Mouse (Mus musculus) c-Kit-positive CD71-negative TER-119-negative erythroid progenitor cells, embryonic 14.5 days (primary cell): Measurements from ENCODE around the gene Gpr45.
A peak's percentile ranks its signal among the peaks of the same experiment; 100 is the strongest.

ENCODE experiments used
- DNase-seq: peaks from one replicate; pipeline ENCODE4 v3.0.0-alpha.2; 2013; ENCODE audit warnings: low read depth

Gpr45 gene

DNA sequence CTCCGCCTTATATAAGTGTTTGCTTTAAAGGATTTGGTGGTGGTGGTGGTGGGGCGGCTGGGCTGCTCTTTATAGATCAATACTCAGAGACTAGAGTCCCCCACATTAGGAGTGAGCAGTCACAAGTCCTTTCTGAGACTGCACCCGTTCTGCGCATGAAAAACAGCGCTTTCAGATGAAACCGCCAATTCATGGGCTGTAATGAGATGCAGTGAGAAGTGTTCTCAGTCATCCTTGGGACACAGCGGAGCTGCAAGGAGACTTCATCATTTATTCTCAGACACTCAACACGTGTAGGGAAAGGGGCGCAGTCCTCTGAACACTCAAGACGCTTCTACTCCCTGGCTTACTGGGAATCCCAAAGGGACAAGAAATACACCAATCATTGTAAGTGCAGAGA lies 95.1 kb downstream of the Gpr45 start:
- DNase-seq: no peak

DNA sequence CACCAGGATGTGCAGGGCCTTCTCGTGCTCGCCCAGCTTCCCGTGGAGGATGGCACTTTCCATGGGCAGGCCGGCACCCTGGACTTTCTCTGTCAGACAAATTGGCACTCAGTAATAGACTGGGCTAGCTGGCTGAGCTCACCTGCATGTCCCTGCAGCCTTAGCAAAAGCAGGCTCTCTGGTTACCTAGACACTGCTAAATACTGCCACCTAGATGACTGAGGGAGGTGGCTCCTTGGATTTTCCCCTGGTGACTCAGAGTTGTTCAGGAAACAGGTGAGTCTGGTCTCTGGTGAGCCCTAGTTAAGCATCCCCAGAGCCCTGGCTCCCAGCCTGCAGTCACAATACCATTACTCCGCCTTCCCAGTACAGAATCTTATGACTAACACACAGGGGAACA lies 99.2 kb downstream of the Gpr45 start:
- no peak for DNase-seq

DNA sequence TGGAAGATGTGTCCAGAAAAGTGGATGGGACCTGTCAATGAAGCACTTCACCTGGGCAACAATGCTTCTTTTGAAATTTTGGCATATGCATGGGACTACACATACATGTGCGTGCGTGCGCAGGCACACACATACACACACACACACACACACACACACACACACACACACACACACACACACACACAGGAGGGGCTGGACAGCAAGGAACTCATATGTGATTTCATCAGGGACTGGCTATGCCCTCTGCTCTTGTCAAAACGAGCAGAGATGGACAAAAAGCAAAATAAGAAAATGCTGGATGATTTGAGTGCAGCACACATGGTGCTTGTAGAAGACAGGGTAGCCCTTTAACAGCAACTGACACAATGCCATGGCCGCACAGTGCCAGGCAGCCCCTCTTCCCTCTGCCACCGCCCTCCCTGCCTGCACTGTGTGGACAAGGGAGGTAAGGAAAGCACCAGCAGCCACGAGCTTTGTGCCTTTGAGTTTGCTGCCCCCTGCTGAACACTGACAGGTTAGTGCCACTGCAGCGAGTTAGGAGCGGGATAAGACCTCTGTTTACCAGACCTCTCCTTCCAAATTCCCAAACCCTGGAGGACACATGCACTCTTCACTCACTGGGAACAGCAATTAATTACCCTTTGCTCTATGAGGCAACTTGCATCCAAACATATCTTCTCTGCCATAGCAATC lies 113.1 kb downstream of the Gpr45 start:
- peak; percentile 32 for DNase-seq

DNA sequence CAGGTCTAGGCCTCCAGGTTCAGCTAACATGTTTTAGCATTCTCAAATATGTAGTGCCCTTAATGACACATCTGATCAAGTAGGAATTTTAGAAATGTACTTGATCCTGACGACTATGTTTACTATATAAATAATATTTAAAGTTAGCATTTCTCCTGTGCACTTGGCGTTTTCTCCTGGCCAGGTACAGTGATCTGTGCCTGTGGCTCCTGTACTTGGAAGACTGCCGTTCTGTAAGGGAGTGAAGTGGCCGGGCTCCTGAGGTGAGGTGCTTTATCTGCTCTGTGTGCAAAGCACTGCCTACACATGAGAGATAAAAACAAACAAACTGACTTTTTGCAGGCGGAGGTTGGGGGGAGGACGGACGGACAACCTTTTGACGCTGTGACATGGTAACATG lies 113.9 kb downstream of the Gpr45 start:
- no peak for DNase-seq

DNA sequence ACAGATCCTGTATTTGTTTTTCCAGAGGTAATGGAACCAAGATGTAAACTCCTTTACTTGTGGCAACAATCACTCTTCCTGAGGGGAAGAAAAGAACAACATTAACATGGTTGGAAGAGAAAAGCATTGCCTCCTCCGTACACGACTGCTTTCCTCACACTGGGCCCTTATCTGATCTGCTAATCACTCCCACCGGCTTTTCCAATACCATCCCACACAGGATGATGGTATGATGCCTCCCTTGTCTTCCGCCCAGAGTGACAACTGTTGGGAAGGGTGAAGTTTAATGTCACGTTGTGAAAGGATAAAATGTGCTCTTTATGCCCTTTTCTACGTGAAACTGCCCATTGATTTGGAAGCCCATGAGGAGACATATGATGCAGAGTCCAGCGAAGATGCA lies 114.9 kb downstream of the Gpr45 start:
- no peak for DNase-seq

DNA sequence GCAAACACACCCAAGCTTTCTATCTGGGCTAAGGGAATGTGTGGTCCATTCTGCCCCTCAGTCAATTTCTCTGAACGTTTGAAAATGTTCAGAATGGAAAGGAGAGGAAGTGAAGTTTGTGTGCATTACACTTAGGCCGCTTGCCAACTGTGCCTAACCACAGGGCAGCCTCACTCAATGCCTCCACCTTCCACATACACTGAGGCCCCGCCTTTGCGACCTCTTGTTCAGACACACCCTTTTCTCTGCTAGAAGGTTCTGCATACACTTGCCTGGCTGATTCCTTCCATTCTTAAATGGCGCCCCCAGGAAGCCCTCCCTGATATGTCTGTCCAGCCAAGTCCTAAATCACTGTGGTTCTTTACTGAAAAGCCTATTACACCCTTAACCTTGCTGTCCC lies 118.1 kb downstream of the Gpr45 start:
- no peak for DNase-seq

DNA sequence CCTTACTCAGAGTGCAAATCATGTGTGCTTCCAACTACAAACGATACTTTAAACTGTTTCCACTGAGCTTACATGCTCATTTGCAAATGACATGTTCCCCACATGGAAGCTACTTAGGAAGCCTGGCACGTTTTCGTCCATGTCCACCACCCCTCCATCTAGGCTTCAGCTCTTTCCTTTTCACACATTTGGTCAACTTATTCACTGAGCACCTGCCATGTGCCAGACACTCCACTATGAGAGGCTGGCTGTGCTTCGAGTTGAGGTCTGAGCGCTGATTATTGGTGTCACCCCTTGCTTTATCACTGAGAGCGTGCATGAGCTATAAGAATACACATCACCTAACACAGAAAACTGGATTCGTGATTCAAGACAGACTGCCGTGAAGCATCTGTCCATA lies 119.4 kb downstream of the Gpr45 start:
- DNase-seq: no peak

DNA sequence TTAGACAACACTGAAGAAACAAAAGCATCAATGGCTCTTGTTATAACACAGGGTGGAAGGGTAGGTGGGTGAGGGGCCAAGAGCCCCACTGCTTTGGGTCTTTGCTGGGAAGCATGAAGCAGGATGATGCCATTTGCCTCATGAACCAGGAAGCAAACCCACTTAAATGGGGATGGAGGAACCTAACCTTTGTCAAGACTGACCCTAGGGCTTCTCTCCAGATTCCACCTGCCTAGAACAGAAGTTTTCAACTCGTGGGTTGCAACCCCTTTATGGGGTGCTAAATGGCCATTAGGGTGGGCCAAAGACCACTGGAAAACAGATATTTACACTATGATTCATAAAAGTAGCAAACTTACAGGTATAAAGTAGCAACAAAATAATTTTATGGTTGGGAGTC lies 119.9 kb downstream of the Gpr45 start:
- DNase-seq: no peak

DNA sequence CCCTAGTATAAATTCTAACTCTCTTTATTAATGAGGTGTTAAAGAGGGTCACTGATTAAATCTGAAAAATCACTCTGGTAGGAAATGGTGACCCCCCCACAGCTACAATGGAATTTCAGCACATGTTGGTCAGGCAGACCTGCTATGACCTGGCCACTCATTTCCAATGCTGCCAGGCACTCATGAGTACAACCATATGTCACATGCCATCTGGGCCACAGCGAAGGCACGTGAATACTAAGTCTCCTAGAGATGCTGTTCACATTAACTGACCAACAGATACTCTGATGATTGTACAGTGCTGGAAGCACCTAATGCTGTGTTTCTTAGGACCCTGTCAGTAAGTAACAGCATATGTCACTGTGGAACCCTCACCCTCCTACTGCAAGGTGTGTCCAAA lies 122.1 kb downstream of the Gpr45 start:
- DNase-seq: no peak

DNA sequence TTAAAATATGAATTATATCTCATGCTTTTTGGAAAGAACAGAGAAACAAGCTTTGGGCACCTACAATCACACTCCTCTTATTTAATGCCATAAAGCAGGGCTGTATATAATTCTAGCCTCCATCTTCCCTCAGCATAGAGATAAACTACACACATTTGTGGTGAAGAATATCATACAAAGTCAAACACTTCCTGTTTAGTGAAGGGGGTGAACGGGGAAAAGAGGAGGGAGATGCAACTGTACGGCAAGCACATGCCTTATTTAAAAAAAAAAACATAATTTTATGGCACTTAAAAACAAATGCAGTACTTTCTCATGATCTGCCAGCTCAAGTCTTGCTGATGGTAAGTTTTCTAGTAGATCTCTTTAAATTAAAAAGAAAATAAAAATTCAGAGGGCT lies 125.5 kb downstream of the Gpr45 start:
- DNase-seq: no peak

DNA sequence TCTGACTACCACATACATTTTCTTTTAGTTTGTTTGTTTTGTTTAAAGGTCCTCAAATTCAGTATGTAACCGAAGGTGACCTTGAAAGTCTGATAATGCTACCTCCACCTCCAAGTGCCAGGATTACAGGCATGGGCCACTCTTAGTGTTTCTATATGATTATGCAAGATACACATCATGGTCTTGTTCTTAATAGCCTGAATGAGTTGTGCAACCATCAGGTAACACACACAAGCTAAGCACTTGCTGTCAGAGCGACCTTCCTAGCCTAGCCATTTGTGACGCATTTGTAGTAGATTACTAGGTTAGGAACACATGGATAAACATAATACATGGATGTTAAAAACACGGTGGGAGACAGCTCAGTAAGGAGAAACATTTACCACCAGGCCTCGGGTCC lies 130.3 kb downstream of the Gpr45 start:
- DNase-seq: no peak
